Comparison of ENCODE assay signal across 14 mouse cellular contexts in genomic region chr6:120186594-120186993, GRCm38 (mm10).
"Had no signal": no experiment of that assay in that cellular context is flagged by ENCODE, and none has a peak within 500 bp of the region (broad histone marks: within the 10 kb centered on the region; RNA-seq: fewer than 3 reads in every experiment).

No protein-coding gene starts in this region.

- H3K9ac ChIP-seq: liver, postnatal 0 days; lung, embryonic 15.5 days; midbrain, embryonic 13.5 days; midbrain, embryonic 15.5 days; neural tube, embryonic 13.5 days; stomach, embryonic 15.5 days had no signal

- ATAC-seq: liver, postnatal 0 days; midbrain, embryonic 13.5 days; midbrain, embryonic 15.5 days had no signal

- DNase-seq: liver, postnatal 0 days; lung, adult 2 months; lung, postnatal 14 days; lung, postnatal 36 days; right cerebral cortex, postnatal 14 days had no signal

- H3K27ac ChIP-seq: liver, embryonic 15.5 days; midbrain, embryonic 13.5 days; midbrain, embryonic 15.5 days; neural tube, embryonic 13.5 days; stomach, embryonic 15.5 days; stomach, postnatal 0 days had no signal

- H3K4me3 ChIP-seq: liver, embryonic 15.5 days; lung, embryonic 15.5 days; midbrain, embryonic 13.5 days; midbrain, embryonic 15.5 days; neural tube, embryonic 13.5 days; stomach, embryonic 15.5 days had no signal

- H3K4me2 ChIP-seq: lung, embryonic 15.5 days; midbrain, embryonic 11.5 days; midbrain, embryonic 13.5 days; midbrain, embryonic 15.5 days; neural tube, embryonic 13.5 days; stomach, embryonic 15.5 days had no signal

- H3K27me3 ChIP-seq: lung, embryonic 15.5 days; midbrain, embryonic 15.5 days; neural tube, embryonic 13.5 days; stomach, embryonic 15.5 days had no signal

- H3K36me3 ChIP-seq: liver, embryonic 15.5 days; lung, embryonic 15.5 days; midbrain, embryonic 13.5 days; midbrain, embryonic 15.5 days; neural tube, embryonic 13.5 days; stomach, embryonic 15.5 days had no signal

- H3K9me3 ChIP-seq: liver, embryonic 15.5 days; lung, embryonic 15.5 days; megakaryocyte, embryonic 14.5 days; midbrain, embryonic 13.5 days; midbrain, embryonic 15.5 days; neural tube, embryonic 13.5 days; stomach, embryonic 15.5 days had no signal
